Mouse (Mus musculus) neural tube, embryonic 14.5 days (tissue): ENCODE results near the gene Magel2. TPM values are rescaled to one million over a fixed set of nuclear protein-coding genes. Genes with fewer than 3 reads are reported as not detected.

ENCODE experiments used
- ATAC-seq: fragments of 200-750 bp; cut with Nextera tagmentation; 2 replicates; pipeline ENCODE4 v1.8.0; 2017; ENCODE audit warnings: low read depth, mild to moderate bottlenecking, moderate TSS enrichment, moderate library complexity
- H3K27ac ChIP-seq: fragments of 300-500 bp; sonication (generic); 2 replicates; pipeline ENCODE4 v1.5.1; 2014; ENCODE audit warnings: low read depth, mild to moderate bottlenecking, control low read depth, low read length, moderate library complexity, mixed read lengths
- H3K27me3 ChIP-seq: fragments of 300-500 bp; sonication (generic); 2 replicates; pipeline ENCODE4 v1.6.1; 2014; ENCODE audit warnings: low read length; ENCODE audit not compliant: control insufficient read depth, insufficient read depth
- H3K36me3 ChIP-seq: fragments of 300-500 bp; sonication (generic); 2 replicates; pipeline ENCODE4 v1.6.1; 2014; ENCODE audit warnings: low read length, mixed read lengths; ENCODE audit not compliant: control insufficient read depth, insufficient read depth
- H3K4me1 ChIP-seq: fragments of 300-500 bp; sonication (generic); 2 replicates; pipeline ENCODE4 v1.6.1; 2014; ENCODE audit warnings: low read length; ENCODE audit not compliant: control insufficient read depth, insufficient read depth
- H3K4me2 ChIP-seq: fragments of 300-500 bp; sonication (generic); 2 replicates; pipeline ENCODE4 v1.6.1; 2014; ENCODE audit warnings: mild to moderate bottlenecking, low read depth, low read length, control low read depth
- H3K4me3 ChIP-seq: fragments of 300-500 bp; sonication (generic); 2 replicates; pipeline ENCODE4 v1.5.1; 2014; ENCODE audit warnings: low read depth, low read length, control low read depth, mixed read lengths
- H3K9ac ChIP-seq: fragments of 300-500 bp; sonication (generic); replicated peaks from 2 replicates; pipeline ENCODE4 v1.6.1; 2014; ENCODE audit warnings: low read depth, mild to moderate bottlenecking, control low read depth, low read length, mixed read lengths
- H3K9me3 ChIP-seq: fragments of 300-500 bp; sonication (generic); 2 replicates; pipeline ENCODE4 v1.6.1; 2016; ENCODE audit warnings: low read length; ENCODE audit not compliant: control insufficient read depth
- WGBS: fragments of 180-500 bp; shearing (Covaris S2); extraction: QIAGEN DNeasy Blood & Tissue Kit; methylation state at CpG from one replicate; pipeline ENCODE4 v1.1.7; 2014; 5-methylcytosine and 5-hydroxymethylcytosine counted together
- polyA plus RNA-seq: library from polyadenylated mRNA; unstranded; fragments of >200 nt; fragmentation: Nextera tagmentation; extraction: Ambion mirVana; gene quantifications from 2 replicates; pipeline ENCODE4 v1.2.1, GENCODE M21; 2014

Magel2 gene
- 13.6 and 16.6 TPM in 2 replicates for polyA plus RNA-seq

DNA sequence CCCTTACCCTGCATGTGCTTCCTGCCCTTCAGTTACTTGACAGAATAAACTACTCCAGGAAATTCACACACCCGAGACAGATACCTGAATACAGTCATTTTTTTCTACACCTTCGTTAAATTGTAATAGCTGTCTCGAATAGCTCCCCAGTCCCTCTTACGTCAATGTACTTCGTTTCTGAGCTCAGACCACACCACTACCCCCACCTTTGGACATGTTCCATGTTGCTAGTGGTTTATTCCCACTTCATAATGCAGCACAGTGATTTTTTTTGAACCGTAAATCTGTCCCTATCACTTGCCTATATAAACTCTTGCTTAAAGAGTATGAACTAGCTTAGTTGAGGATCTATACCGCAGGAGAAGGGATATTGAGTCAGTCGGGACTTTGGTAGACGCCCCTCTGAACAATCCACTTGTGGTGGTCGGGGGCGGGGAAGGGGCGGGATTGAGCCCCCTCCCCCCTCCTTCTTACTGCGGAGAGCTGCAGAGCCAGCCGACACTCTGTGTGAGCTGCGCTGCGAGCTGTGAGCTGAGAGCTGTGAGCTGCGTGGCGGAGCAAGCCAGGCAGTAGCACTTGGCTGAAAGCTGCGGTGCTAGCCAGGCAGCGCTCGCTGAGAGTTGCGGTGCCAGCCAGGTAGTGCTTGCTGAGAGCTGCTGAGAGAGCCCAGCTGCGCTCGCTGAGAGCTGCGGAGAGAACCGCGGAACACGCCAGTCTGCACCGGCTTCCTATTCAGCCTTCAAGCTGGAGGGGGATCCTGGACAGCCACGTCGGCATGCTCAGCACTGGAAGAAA is at the start of gene Magel2:
Magel2 (plus strand) TSS at position 501 of the 795 bp plus-strand sequence.
- H3K36me3 ChIP-seq, result no peaks in the 10 kb centered on the region
- peak within 1 kb of the TSS; percentile 47 for H3K4me3 ChIP-seq
- peak within 1 kb of the TSS; percentile 53 for H3K4me2 ChIP-seq
- peak within 1 kb of the TSS; percentile 30; the same call in 1 of the 2 replicates for H3K27ac ChIP-seq
- H3K27me3 ChIP-seq, result no peaks in the 10 kb centered on the region
- ATAC-seq, result peak; percentile 96
- peaks cover 3% of the 10 kb centered on the region; the same call in 1 of the 2 replicates for H3K9me3 ChIP-seq
- peaks cover 6% of the 10 kb centered on the region; the same call in 1 of the 2 replicates for H3K4me1 ChIP-seq
- peak within 1 kb of the TSS; percentile 56 for H3K9ac ChIP-seq
- 28% methylated on average over 31 of the region's 31 CpGs for WGBS

DNA sequence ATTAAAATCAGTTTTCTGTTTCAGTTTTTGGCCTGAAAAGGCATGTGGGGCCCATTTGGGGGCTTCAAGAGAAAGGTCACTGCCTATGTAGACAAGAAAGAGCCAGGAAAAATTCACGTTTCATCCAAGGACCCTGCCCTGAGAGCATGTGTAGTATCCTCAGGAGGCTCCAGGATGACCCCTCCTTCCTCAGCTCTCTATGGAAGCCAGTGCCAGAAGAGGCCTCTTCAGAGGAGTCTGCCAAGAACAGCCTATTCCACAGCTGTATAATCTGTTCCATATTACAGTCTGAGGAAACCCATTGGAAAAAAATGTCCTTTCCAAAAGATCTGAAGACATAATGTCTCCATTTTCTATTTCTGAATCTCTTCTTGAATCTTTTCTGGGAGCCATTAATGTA is 31.4 kb upstream of the Magel2 start:
- WGBS, result 41% methylated on average over 1 of the region's 1 CpGs
- H3K9ac ChIP-seq, result no peak overlapping the region

DNA sequence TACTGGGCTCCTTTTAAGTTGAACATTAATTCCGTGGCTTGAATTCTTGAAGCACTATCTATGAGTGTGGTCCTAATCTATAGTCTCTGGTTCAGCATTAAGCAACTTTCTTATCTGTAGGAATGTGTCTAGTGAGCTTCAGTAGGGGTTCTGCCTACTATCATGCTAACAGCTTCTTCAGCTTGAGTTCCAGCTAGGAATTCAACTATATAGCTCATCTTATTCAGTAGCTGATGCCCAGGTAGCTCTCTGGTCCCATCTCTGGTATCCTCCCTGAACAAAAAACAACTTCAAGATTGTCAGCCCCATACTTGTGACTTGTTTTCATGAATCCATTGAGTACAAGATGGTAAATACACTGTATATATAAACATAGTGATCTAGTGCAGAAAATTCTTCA is 30.5 kb upstream of the Magel2 start, which contains the start of gene Ndn:
Ndn (plus strand) TSS at position 301 of the 400 bp plus-strand sequence.
- H3K9ac ChIP-seq, result no peak within 1 kb of the TSS
- no peak within 1 kb of the TSS for H3K4me3 ChIP-seq
- no peaks in the 10 kb centered on the region for H3K9me3 ChIP-seq
- no peak for ATAC-seq
- WGBS, result 49% methylated on average over 1 of the region's 1 CpGs
- no peaks in the 10 kb centered on the region for H3K4me1 ChIP-seq
- no peak within 1 kb of the TSS for H3K27ac ChIP-seq
- H3K27me3 ChIP-seq, result no peaks in the 10 kb centered on the region
- no peaks in the 10 kb centered on the region for H3K36me3 ChIP-seq
- H3K4me2 ChIP-seq, result no peak within 1 kb of the TSS

More for the DNA sequence above, 31.4 kb upstream of the Magel2 start:
- Histone ChIP-seq H3K27ac (no peak overlapping the region), H3K27me3 (no peaks in the 10 kb centered on the region), H3K36me3 (no peaks in the 10 kb centered on the region), H3K4me1 (no peaks in the 10 kb centered on the region), H3K4me3 (no peak overlapping the region), H3K9me3 (no peaks in the 10 kb centered on the region), H3K4me2 (no peak overlapping the region)
- ATAC-seq, result no peak

DNA sequence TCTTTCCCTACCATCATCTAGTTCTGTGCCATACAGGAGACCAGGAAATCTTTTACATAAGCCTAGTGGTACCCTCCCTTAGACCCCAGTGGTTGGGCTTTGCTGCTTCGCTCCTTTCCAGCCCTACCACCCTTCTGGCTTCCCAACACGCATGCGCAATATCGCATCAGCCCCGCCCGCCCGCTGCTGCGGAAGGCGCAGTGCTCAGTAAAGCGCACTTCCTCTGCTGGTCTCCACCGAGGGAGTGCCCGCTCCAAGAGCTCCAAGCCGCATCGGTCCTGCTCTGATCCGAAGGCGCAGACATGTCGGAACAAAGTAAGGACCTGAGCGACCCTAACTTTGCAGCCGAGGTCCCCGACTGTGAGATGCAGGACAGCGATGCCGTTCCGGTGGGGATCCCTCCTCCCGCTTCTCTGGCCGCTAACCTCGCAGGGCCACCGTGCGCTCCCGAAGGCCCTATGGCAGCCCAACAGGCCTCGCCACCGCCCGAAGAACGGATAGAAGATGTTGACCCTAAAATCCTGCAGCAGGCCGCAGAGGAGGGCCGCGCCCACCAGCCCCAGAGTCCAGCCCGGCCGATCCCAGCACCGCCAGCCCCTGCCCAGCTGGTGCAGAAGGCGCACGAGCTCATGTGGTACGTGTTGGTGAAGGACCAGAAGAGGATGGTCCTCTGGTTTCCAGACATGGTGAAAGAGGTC is 28.6 kb upstream of the Magel2 start:
- Histone ChIP-seq H3K4me3 (peak overlapping the region; percentile 41), H3K4me2 (peak overlapping the region; percentile 68), H3K9me3 (no peaks in the 10 kb centered on the region), H3K4me1 (no peaks in the 10 kb centered on the region), H3K27ac (peak overlapping the region; percentile 74), H3K27me3 (no peaks in the 10 kb centered on the region), H3K36me3 (no peaks in the 10 kb centered on the region), H3K9ac (peak overlapping the region; percentile 60)
- ATAC-seq, result peak; percentile 98
- 17% methylated on average over 42 of the region's 42 CpGs for WGBS

DNA sequence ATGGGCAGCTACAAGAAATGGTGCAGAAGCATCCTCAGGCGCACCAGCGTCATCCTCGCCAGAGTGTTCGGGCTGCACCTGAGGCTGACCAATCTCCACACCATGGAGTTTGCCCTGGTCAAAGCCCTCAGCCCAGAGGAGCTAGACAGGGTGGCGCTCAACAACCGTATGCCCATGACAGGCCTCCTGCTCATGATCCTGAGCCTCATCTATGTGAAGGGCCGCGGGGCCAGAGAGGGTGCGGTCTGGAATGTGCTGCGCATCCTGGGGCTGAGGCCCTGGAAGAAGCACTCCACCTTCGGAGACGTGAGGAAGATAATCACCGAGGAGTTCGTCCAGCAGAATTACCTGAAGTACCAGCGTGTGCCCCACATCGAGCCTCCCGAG is 28.0 kb upstream of the Magel2 start:
- Histone ChIP-seq H3K9me3 (no peaks in the 10 kb centered on the region), H3K4me2 (peak overlapping the region; percentile 68), H3K27ac (peak overlapping the region; percentile 74), H3K27me3 (no peaks in the 10 kb centered on the region), H3K4me3 (peak overlapping the region; percentile 41), H3K9ac (peak overlapping the region; percentile 60), H3K4me1 (no peaks in the 10 kb centered on the region), H3K36me3 (no peaks in the 10 kb centered on the region)
- 36% methylated on average over 17 of the region's 17 CpGs for WGBS
- ATAC-seq, result peak; percentile 56

DNA sequence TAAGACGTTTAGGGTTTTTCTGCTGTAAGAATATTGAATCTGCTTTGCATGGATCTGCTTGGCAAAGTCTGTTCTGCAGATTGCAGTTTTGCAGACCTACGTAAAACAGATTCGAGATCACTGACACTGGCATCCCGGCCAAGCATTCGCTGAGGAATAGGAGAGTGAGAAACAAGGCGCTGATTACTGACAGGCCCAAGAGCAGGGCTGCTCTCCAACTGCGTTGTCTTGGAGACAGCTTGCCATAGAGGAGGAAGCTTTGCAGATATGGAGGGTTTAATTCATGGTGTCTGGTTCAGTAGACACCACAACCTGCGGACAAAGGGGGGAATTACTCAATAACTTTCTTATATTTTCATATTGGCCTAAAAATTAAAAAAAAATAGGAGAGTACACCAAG is 25.5 kb upstream of the Magel2 start:
- no peak for ATAC-seq
- H3K4me1 ChIP-seq, result no peaks in the 10 kb centered on the region
- H3K27ac ChIP-seq, result no peak overlapping the region
- no peak overlapping the region for H3K4me2 ChIP-seq
- H3K36me3 ChIP-seq, result no peaks in the 10 kb centered on the region
- no peak overlapping the region for H3K9ac ChIP-seq
- 53% methylated on average over 8 of the region's 8 CpGs for whole genome bisulfite sequencing
- no peaks in the 10 kb centered on the region for H3K9me3 ChIP-seq
- no peak overlapping the region for H3K4me3 ChIP-seq
- no peaks in the 10 kb centered on the region for H3K27me3 ChIP-seq

DNA sequence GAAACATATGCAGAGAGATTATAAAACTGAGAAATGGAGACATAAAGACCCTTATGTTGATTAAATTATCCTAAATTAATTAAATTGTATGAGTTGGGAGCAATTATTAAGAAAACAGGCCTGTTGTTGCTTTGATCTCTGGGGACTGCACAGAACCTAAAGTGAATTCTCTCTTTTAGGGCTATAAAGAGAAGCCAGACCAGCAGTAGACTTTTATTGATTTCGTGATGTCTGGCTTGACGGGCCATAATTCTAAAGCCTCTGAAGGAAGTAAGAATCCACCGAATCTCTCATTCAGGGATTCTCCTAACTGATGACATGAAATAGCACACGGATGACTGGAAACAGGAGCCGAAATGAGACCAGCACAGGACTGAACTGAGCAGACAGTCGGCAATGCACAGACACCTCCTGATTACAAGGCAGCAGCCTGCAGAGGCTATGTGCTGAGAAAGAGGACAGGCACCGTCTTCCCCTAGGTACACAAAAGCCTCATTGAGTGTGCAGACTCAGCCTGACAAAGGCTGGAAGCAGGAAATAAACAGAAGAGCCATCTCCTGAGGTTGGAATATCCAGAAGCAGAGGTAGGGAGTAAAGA is 11.7 kb upstream of the Magel2 start:
- 39% methylated on average over 7 of the region's 7 CpGs for WGBS
- H3K9me3 ChIP-seq, result no peaks in the 10 kb centered on the region
- peak overlapping the region; percentile 90 for H3K27ac ChIP-seq
- ATAC-seq, result peak; percentile 85
- peak overlapping the region; percentile 46; the same call in 1 of the 2 replicates for H3K9ac ChIP-seq
- no peaks in the 10 kb centered on the region for H3K27me3 ChIP-seq
- H3K4me3 ChIP-seq, result peak overlapping the region; percentile 26
- peak overlapping the region; percentile 34 for H3K4me2 ChIP-seq
- H3K4me1 ChIP-seq, result no peaks in the 10 kb centered on the region
- no peaks in the 10 kb centered on the region for H3K36me3 ChIP-seq

DNA sequence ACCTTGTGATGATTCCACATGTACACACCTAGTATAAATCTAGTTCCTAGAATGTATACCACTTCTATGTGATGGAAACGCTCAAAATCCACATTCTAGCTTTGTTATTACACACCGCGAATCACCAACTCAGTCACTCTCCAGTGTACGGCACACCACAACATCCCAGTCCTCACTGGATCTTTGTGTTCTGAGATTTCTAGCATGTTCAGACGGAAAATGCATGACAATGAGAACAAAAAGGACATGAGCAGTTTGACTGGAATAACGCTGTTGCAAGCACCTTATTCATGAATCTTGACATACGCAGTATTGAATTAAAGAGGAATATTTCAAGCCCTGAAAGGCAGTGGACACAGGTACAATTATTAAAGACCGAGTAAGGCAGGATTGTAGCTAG is 10.1 kb upstream of the Magel2 start:
- Histone ChIP-seq H3K4me1 (no peaks in the 10 kb centered on the region), H3K9ac (peak overlapping the region; percentile 42; the same call in 1 of the 2 replicates), H3K27me3 (no peaks in the 10 kb centered on the region), H3K9me3 (no peaks in the 10 kb centered on the region), H3K36me3 (no peaks in the 10 kb centered on the region), H3K4me2 (peak overlapping the region; percentile 30; the same call in 1 of the 2 replicates), H3K4me3 (peak overlapping the region; percentile 24), H3K27ac (peak overlapping the region; percentile 83)
- ATAC-seq, result peak; percentile 66; the same call in 1 of the 2 replicates
- WGBS, result 53% methylated on average over 8 of the region's 8 CpGs
